Comparison of ENCODE assay signal across 29 mouse cellular contexts in genomic region chr7:49678100-49678825, GRCm38 (mm10). TPM values are rescaled to one million over a fixed set of nuclear protein-coding genes. Genes with fewer than 3 reads are reported as not detected.
DNase-seq lines count a peak whose midpoint lies in the region; ATAC-seq lines count a peak whose summit lies in the region.
"Had no signal": no experiment of that assay in that cellular context is flagged by ENCODE, and none has a peak within 500 bp of the region (broad histone marks: within the 10 kb centered on the region; RNA-seq: fewer than 3 reads in every experiment).

No protein-coding gene starts in this region.

- H3K27ac ChIP-seq in forebrain, embryonic 11.5 days (ENCODE audit: low read depth, low read length): no peak overlapping the region
- no peak overlapping the region for H3K27ac ChIP-seq in forebrain, embryonic 16.5 days (ENCODE audit: low read length)
- H3K27ac ChIP-seq in midbrain, embryonic 11.5 days (ENCODE audit: low read depth, low read length): no peak overlapping the region; the same call in 1 of the 2 replicates
- H3K27ac ChIP-seq in midbrain, embryonic 15.5 days: no peak overlapping the region
- H3K27ac ChIP-seq: forebrain, embryonic 12.5 days; heart, embryonic 10.5 days; hindbrain, embryonic 13.5 days; liver, embryonic 14.5 days; lung, embryonic 15.5 days; macrophage; neural tube, embryonic 12.5 days had no signal

- H3K9me3 ChIP-seq in forebrain, embryonic 11.5 days (ENCODE audit: control insufficient read depth, low read length): no peaks in the 10 kb centered on the region
- H3K9me3 ChIP-seq in forebrain, embryonic 16.5 days (ENCODE audit: control insufficient read depth, low read length): no peaks in the 10 kb centered on the region
- no peaks in the 10 kb centered on the region for H3K9me3 ChIP-seq in midbrain, embryonic 11.5 days (ENCODE audit: control insufficient read depth, low read length)
- no peaks in the 10 kb centered on the region for H3K9me3 ChIP-seq in midbrain, embryonic 15.5 days
- H3K9me3 ChIP-seq: forebrain, embryonic 12.5 days; heart, embryonic 10.5 days; hindbrain, embryonic 13.5 days; lung, embryonic 15.5 days; neural tube, embryonic 12.5 days had no signal

- H3K9ac ChIP-seq in forebrain, embryonic 11.5 days (ENCODE audit: low read length): no peak overlapping the region
- no peak overlapping the region for H3K9ac ChIP-seq in forebrain, embryonic 16.5 days (replicated peaks; ENCODE audit: low read depth, low read length)
- no peak overlapping the region for H3K9ac ChIP-seq in midbrain, embryonic 11.5 days (ENCODE audit: low read length)
- no peak overlapping the region for H3K9ac ChIP-seq in midbrain, embryonic 15.5 days
- H3K9ac ChIP-seq: forebrain, embryonic 12.5 days; hindbrain, embryonic 13.5 days; liver, embryonic 14.5 days; lung, embryonic 15.5 days; neural tube, embryonic 12.5 days had no signal

- H3K27me3 ChIP-seq in forebrain, embryonic 11.5 days (ENCODE audit: control insufficient read depth, insufficient read depth, low read length): peaks cover 63% of the 10 kb centered on the region
- peaks cover 64% of the 10 kb centered on the region for H3K27me3 ChIP-seq in forebrain, embryonic 16.5 days (replicated peaks; ENCODE audit: control insufficient read depth, insufficient read depth, low read length)
- peaks cover 55% of the 10 kb centered on the region for H3K27me3 ChIP-seq in midbrain, embryonic 11.5 days (ENCODE audit: control insufficient read depth, insufficient read depth, low read length)
- H3K27me3 ChIP-seq in midbrain, embryonic 15.5 days (replicated peaks): peaks cover 63% of the 10 kb centered on the region

- 1% methylated on average over 22 of the region's 22 CpGs for WGBS in forebrain, embryonic 11.5 days
- WGBS in forebrain, embryonic 16.5 days: 1% methylated on average over 22 of the region's 22 CpGs
- 1% methylated on average over 22 of the region's 22 CpGs for WGBS in midbrain, embryonic 11.5 days
- 2% methylated on average over 22 of the region's 22 CpGs for WGBS in midbrain, embryonic 15.5 days

- no peak overlapping the region for H3K4me3 ChIP-seq in forebrain, embryonic 11.5 days (ENCODE audit: low read depth, low read length)
- no peak overlapping the region for H3K4me3 ChIP-seq in forebrain, embryonic 16.5 days (replicated peaks; ENCODE audit: low read length)
- no peak overlapping the region for H3K4me3 ChIP-seq in midbrain, embryonic 11.5 days (ENCODE audit: low read depth, low read length)
- no peak overlapping the region for H3K4me3 ChIP-seq in midbrain, embryonic 15.5 days
- H3K4me3 ChIP-seq: forebrain, embryonic 12.5 days; heart, embryonic 10.5 days; hindbrain, embryonic 13.5 days; lung, embryonic 15.5 days; neural tube, embryonic 12.5 days had no signal

- peaks cover 10% of the 10 kb centered on the region for H3K4me1 ChIP-seq in forebrain, embryonic 11.5 days (replicated peaks; ENCODE audit: control insufficient read depth, insufficient read depth, low read length)
- no peaks in the 10 kb centered on the region for H3K4me1 ChIP-seq in forebrain, embryonic 16.5 days (replicated peaks; ENCODE audit: control insufficient read depth, insufficient read depth, low read length)
- H3K4me1 ChIP-seq in midbrain, embryonic 11.5 days (ENCODE audit: control insufficient read depth, insufficient read depth, low read length): peaks cover 32% of the 10 kb centered on the region
- H3K4me1 ChIP-seq in midbrain, embryonic 15.5 days: peaks cover 11% of the 10 kb centered on the region
- H3K4me1 ChIP-seq: hindbrain, embryonic 13.5 days; lung, embryonic 15.5 days; neural tube, embryonic 12.5 days had no signal

- no peak overlapping the region for H3K4me2 ChIP-seq in forebrain, embryonic 11.5 days (ENCODE audit: low read depth, low read length, severe bottlenecking)
- no peak overlapping the region for H3K4me2 ChIP-seq in forebrain, embryonic 16.5 days (ENCODE audit: low read length)
- peak overlapping the region; percentile 14; the same call in 1 of the 2 replicates for H3K4me2 ChIP-seq in midbrain, embryonic 11.5 days
- no peak overlapping the region for H3K4me2 ChIP-seq in midbrain, embryonic 15.5 days
- H3K4me2 ChIP-seq: forebrain, embryonic 12.5 days; hindbrain, embryonic 13.5 days; lung, embryonic 15.5 days; neural tube, embryonic 12.5 days had no signal

- no peaks in the 10 kb centered on the region for H3K36me3 ChIP-seq in forebrain, embryonic 11.5 days (ENCODE audit: control insufficient read depth, insufficient read depth, low read length)
- no peaks in the 10 kb centered on the region for H3K36me3 ChIP-seq in forebrain, embryonic 16.5 days (ENCODE audit: control insufficient read depth, insufficient read depth)
- no peaks in the 10 kb centered on the region for H3K36me3 ChIP-seq in midbrain, embryonic 11.5 days (ENCODE audit: control insufficient read depth, insufficient read depth, low read length)
- no peaks in the 10 kb centered on the region for H3K36me3 ChIP-seq in midbrain, embryonic 15.5 days (replicated peaks)
- H3K36me3 ChIP-seq: forebrain, embryonic 12.5 days; heart, embryonic 10.5 days; hindbrain, embryonic 13.5 days; lung, embryonic 15.5 days; neural tube, embryonic 12.5 days had no signal

- peak; percentile 57; the same call in 1 of the 2 replicates for ATAC-seq in forebrain, embryonic 11.5 days (replicated peaks; ENCODE audit: low FRiP score)
- no peak for ATAC-seq in forebrain, embryonic 16.5 days
- ATAC-seq in midbrain, embryonic 11.5 days (ENCODE audit: low FRiP score): peak; percentile 55
- no peak for ATAC-seq in midbrain, embryonic 15.5 days (replicated peaks)
- ATAC-seq: CD4-positive, CD25-positive, alpha-beta regulatory T cell, adult 4 months had no signal

- peak; percentile 48 for DNase-seq in forebrain, embryonic 11.5 days (ENCODE audit: low spot score)
- peak; percentile 96 for DNase-seq in midbrain, embryonic 11.5 days (ENCODE audit: low spot score, missing footprints)
- peak; percentile 63 for DNase-seq in embryo, embryonic 10.5 days (ENCODE audit: low spot score)
- peak; percentile 46 for DNase-seq in retina, embryonic 14.5 days (ENCODE audit: low spot score)
- DNase-seq in cerebellum, postnatal 36 days: no peak
- DNase-seq in layer of hippocampus, postnatal 10 days (ENCODE audit: low spot score in 2 of 2): no peak
- DNase-seq: cerebellum, adult 9-11 months; gastrocnemius, postnatal 36 days; kidney, adult 11 months; right cerebral cortex, postnatal 14 days; thymus, postnatal 36 days had no signal

RNA-seq across cellular contexts. Expression of gene Dbx1, which starts 41.6 kb away (rescaled TPM):
- 31.0 and 33.3 TPM in 2 replicates for polyA plus RNA-seq in forebrain, embryonic 11.5 days (2014; fragmentation: Nextera tagmentation; extraction: Ambion mirVana)
- 0.54 and 0.83 TPM in 2 replicates for polyA plus RNA-seq in forebrain, embryonic 16.5 days (2015; fragmentation: Nextera tagmentation; extraction: Ambion mirVana)
- 168 and 182 TPM in 2 replicates for polyA plus RNA-seq in midbrain, embryonic 11.5 days (2014; fragmentation: Nextera tagmentation; extraction: Ambion mirVana)
- 23.2 and 31.7 TPM in 2 replicates for polyA plus RNA-seq in midbrain, embryonic 15.5 days (2015; fragmentation: Nextera tagmentation; extraction: Ambion mirVana)
- total RNA-seq in layer of hippocampus, postnatal 10 days (2021): not detected
- total RNA-seq: adrenal gland, adult 18-20 months; gastrocnemius, postnatal 36 days; layer of hippocampus, postnatal 25 days; left cerebral cortex, postnatal 10 days had no signal
- polyA plus RNA-seq: CD4-positive, CD25-positive, alpha-beta regulatory T cell, adult 4 months; heart, postnatal 0 days; kidney, embryonic 16.5 days; large intestine, adult 2 months; liver, embryonic 14.5 days; lung, embryonic 15.5 days; macrophage; spleen, adult 2 months; stomach, embryonic 14.5 days had no signal

Comparison
In these comparisons a context has a peak if more than half of its experiments do, and no peak if none do; other contexts are left out.
1. ATAC-seq: peak in forebrain, embryonic 11.5 days (single experiment) and midbrain, embryonic 11.5 days (single experiment); none in forebrain, embryonic 16.5 days (single experiment) and midbrain, embryonic 15.5 days (single experiment).
2. RNA of gene Dbx1, which starts 41.6 kb away (polyA plus RNA-seq): 168 to 182 TPM in midbrain, embryonic 11.5 days, 31.0 to 33.3 TPM in forebrain, embryonic 11.5 days and 23.2 to 31.7 TPM in midbrain, embryonic 15.5 days; 0.54 to 0.83 TPM in forebrain, embryonic 16.5 days; every median in the first group is over 10 times any median in the second.
3. DNase-seq: peak in forebrain, embryonic 11.5 days (single experiment), midbrain, embryonic 11.5 days (single experiment), embryo, embryonic 10.5 days (single experiment) and retina, embryonic 14.5 days (single experiment); none in cerebellum, postnatal 36 days (0 of 2) and layer of hippocampus, postnatal 10 days (0 of 2).